Mouse (Mus musculus) spleen, adult 2 months (tissue): ENCODE results near the gene Dnah1. TPM values are rescaled to one million over a fixed set of nuclear protein-coding genes. Genes with fewer than 3 reads are reported as not detected.

Source experiments
- DNase-seq, 2 experiments: peaks; one replicate each; pipeline versions ENCODE4 v3.0.0 to v3.0.0-alpha.2; 2012 to 2021; ENCODE audit warnings: low spot score in 2 of 2, low read depth in 1 of 2
- H3K27ac ChIP-seq: fragments of 200-500 bp; 2 replicates; pipeline ENCODE4 v1.5.1; 2012; ENCODE audit warnings: low read length, inconsistent platforms; ENCODE audit not compliant: insufficient read depth
- H3K27me3 ChIP-seq: fragments of 200-500 bp; 2 replicates; pipeline ENCODE4 v1.6.1; 2012; ENCODE audit warnings: mild to moderate bottlenecking, moderate library complexity, low read length, inconsistent platforms; ENCODE audit not compliant: control insufficient read depth, insufficient read depth
- H3K36me3 ChIP-seq: fragments of 200-500 bp; 2 replicates; pipeline ENCODE4 v1.6.1; 2012; ENCODE audit warnings: mild to moderate bottlenecking, low read length, inconsistent platforms; ENCODE audit not compliant: control insufficient read depth, insufficient read depth
- H3K4me1 ChIP-seq: fragments of 200-500 bp; 2 replicates; pipeline ENCODE4 v1.6.1; 2011; ENCODE audit warnings: inconsistent platforms; ENCODE audit not compliant: control insufficient read depth, insufficient read depth, insufficient read length
- H3K4me3 ChIP-seq: fragments of 200-500 bp; 2 replicates; pipeline ENCODE4 v1.5.1; 2011; ENCODE audit warnings: mild to moderate bottlenecking, inconsistent platforms; ENCODE audit not compliant: insufficient read depth, insufficient read length; ENCODE audit errors: extremely low read depth
- CTCF ChIP-seq: fragments of 200-500 bp; IDR thresholded peaks from 2 replicates; pipeline ENCODE4 v1.5.1; 2011; ENCODE audit warnings: mild to moderate bottlenecking, inconsistent platforms; ENCODE audit not compliant: insufficient read depth, insufficient read length, insufficient replicate concordance; ENCODE audit errors: extremely low read depth
- POLR2A ChIP-seq: fragments of 200-500 bp; IDR thresholded peaks from 2 replicates; pipeline ENCODE4 v1.6.1; 2011; ENCODE audit warnings: low read depth, low read length, inconsistent platforms
- WGBS: fragments of 180-500 bp; shearing (Covaris S2); methylation state at CpG from one replicate; pipeline ENCODE4 v1.1.7; 2018; 5-methylcytosine and 5-hydroxymethylcytosine counted together
- polyA plus RNA-seq: library from polyadenylated mRNA; depleted of rRNA; stranded (reverse); fragments of >200 nt; gene quantifications from 2 replicates; pipeline ENCODE4 v1.2.3, GENCODE M21; 2012; rRNA removed

Gene Dnah1
- polyA plus RNA-seq, 1 experiment: 0.30 TPM

- Histone ChIP-seq H3K4me1 (no peaks in the 10 kb centered on the region; the same call in 1 of the 2 replicates), H3K4me3 (no peak overlapping the region), H3K27ac (no peak overlapping the region), H3K36me3 (no peaks in the 10 kb centered on the region), H3K27me3 (no peaks in the 10 kb centered on the region)
- TF ChIP-seq POLR2A: no peak
- TF ChIP-seq CTCF: no peak
- 88% methylated on average over 3 of the region's 3 CpGs for WGBS
- no peak for DNase-seq
These were observed 111.2 kb downstream of the Dnah1 start for GRCm38 (mm10) chr14:31212499-31212898.

- TF ChIP-seq POLR2A: no peak
- no peak for TF ChIP-seq CTCF
- no peak for DNase-seq
- H3K27ac ChIP-seq: no peak overlapping the region
- WGBS: 91% methylated on average over 6 of the region's 6 CpGs
- H3K36me3 ChIP-seq: no peaks in the 10 kb centered on the region
- no peaks in the 10 kb centered on the region for H3K27me3 ChIP-seq
- H3K4me3 ChIP-seq: no peak overlapping the region
- H3K4me1 ChIP-seq: peaks cover 2% of the 10 kb centered on the region; the same call in 1 of the 2 replicates
These were observed 111.8 kb downstream of the Dnah1 start for GRCm38 (mm10) chr14:31211854-31212253.

Other genes with a start within 250 kb of the Dnah1 start
- 33.3 and 44.2 TPM in 2 replicates for gene Smim4, start 194.9 kb downstream of the Dnah1 start, polyA plus RNA-seq
- 30.3 and 46.4 TPM in 2 replicates for gene Nt5dc2, start 192.8 kb downstream of the Dnah1 start, polyA plus RNA-seq
- 42.1 and 44.3 TPM in 2 replicates for gene Stab1, start 155.3 kb downstream of the Dnah1 start, polyA plus RNA-seq
- 0.18 and 0.62 TPM in 2 replicates for gene Tnnc1, start 115.6 kb downstream of the Dnah1 start, polyA plus RNA-seq
- 257 and 263 TPM in 2 replicates for gene Nisch, start 107.0 kb downstream of the Dnah1 start, polyA plus RNA-seq
- 4.0 and 4.3 TPM in 2 replicates for gene Sema3g, start 106.0 kb downstream of the Dnah1 start, polyA plus RNA-seq
- 4.9 and 6.3 TPM in 2 replicates for gene Phf7, start 72.6 kb downstream of the Dnah1 start, polyA plus RNA-seq
- 31.8 and 40.6 TPM in 2 replicates for gene Bap1, start 72.4 kb downstream of the Dnah1 start, polyA plus RNA-seq
- 7.8 and 9.0 TPM in 2 replicates for gene Capn7, start 12.7 kb upstream of the Dnah1 start, polyA plus RNA-seq
- 36.0 and 43.0 TPM in 2 replicates for gene Sh3bp5, start 112.2 kb upstream of the Dnah1 start, polyA plus RNA-seq
- gene Eaf1, start 170.5 kb upstream of the Dnah1 start, polyA plus RNA-seq: 28.8 and 30.8 TPM in 2 replicates
- gene Mettl6, start 171.1 kb upstream of the Dnah1 start, polyA plus RNA-seq: 5.8 and 7.1 TPM in 2 replicates